Comparison of ENCODE assay signal across 8 mouse cellular contexts in genomic region chr10:126980933-126981530, GRCm38 (mm10). TPM values are rescaled to one million over a fixed set of nuclear protein-coding genes. Genes with fewer than 3 reads are reported as not detected.
A peak's percentile ranks its signal among the peaks of the same experiment; 100 is the strongest.
DNase-seq lines count a peak whose midpoint lies in the region; ATAC-seq and TF ChIP-seq lines count a peak whose summit lies in the region.

No protein-coding gene starts in this region.

- no peaks in the 10 kb centered on the region for H3K27me3 ChIP-seq in heart, embryonic 15.5 days
- peaks cover 15% of the 10 kb centered on the region for H3K27me3 ChIP-seq in G1E (ENCODE audit: insufficient read depth, low read length)
- H3K27me3 ChIP-seq in forebrain, embryonic 12.5 days: peaks cover 3% of the 10 kb centered on the region; the same call in 1 of the 2 replicates
- H3K27me3 ChIP-seq in liver, embryonic 15.5 days: peaks cover 11% of the 10 kb centered on the region

- no peak for TF ChIP-seq CTCF in G1E (IDR thresholded peaks at IDR 0.05; ENCODE audit: low read depth, low read length)

- peak overlapping the region; percentile 99 for H3K27ac ChIP-seq in heart, embryonic 15.5 days
- peak overlapping the region; percentile 100 for H3K27ac ChIP-seq in forebrain, embryonic 12.5 days
- H3K27ac ChIP-seq in liver, embryonic 15.5 days (replicated peaks): no peak overlapping the region

- H3K9ac ChIP-seq in heart, embryonic 15.5 days: peak overlapping the region; percentile 99
- H3K9ac ChIP-seq in forebrain, embryonic 12.5 days: peak overlapping the region; percentile 99
- peak overlapping the region; percentile 87 for H3K9ac ChIP-seq in liver, embryonic 15.5 days

- no peak for DNase-seq in heart, postnatal 14 days
- no peak for DNase-seq in G1E (ENCODE audit: low spot score)
- DNase-seq in urinary bladder, postnatal 10 days (ENCODE audit: low spot score): no peak
- DNase-seq in urinary bladder, postnatal 25 days (ENCODE audit: low spot score): no peak

- ATAC-seq in heart, embryonic 15.5 days (replicated peaks; ENCODE audit: insufficient number of reproducible peaks, insufficient read depth, low FRiP score, low read depth): no peak
- ATAC-seq in G1E (ENCODE audit: extremely low read depth, insufficient number of reproducible peaks, low FRiP score, poor library complexity, severe bottlenecking): no peak
- ATAC-seq in forebrain, embryonic 12.5 days (ENCODE audit: low FRiP score): no peak; the same call in 1 of the 2 replicates
- ATAC-seq in liver, embryonic 15.5 days (ENCODE audit: insufficient read depth): no peak
- ATAC-seq in cerebellum, adult (ENCODE audit: insufficient number of reproducible peaks, low FRiP score, low TSS enrichment): no peak

- peak overlapping the region; percentile 90 for H3K4me3 ChIP-seq in heart, embryonic 15.5 days
- H3K4me3 ChIP-seq in G1E (ENCODE audit: low read depth, low read length): peak overlapping the region; percentile 87; the same call in 1 of the 2 replicates
- H3K4me3 ChIP-seq in forebrain, embryonic 12.5 days (replicated peaks): peak overlapping the region; percentile 100
- peak overlapping the region; percentile 87 for H3K4me3 ChIP-seq in liver, embryonic 15.5 days (replicated peaks)

- intact Hi-C loops in heart, postnatal 14 days (cut with DNase I): no loop called here

- H3K9me3 ChIP-seq in heart, embryonic 15.5 days (replicated peaks): no peaks in the 10 kb centered on the region
- H3K9me3 ChIP-seq in G1E (replicated peaks): no peaks in the 10 kb centered on the region
- no peaks in the 10 kb centered on the region for H3K9me3 ChIP-seq in forebrain, embryonic 12.5 days
- no peaks in the 10 kb centered on the region for H3K9me3 ChIP-seq in liver, embryonic 15.5 days (replicated peaks)

- peaks cover 70% of the 10 kb centered on the region for H3K4me1 ChIP-seq in heart, embryonic 15.5 days (replicated peaks)
- peaks cover 61% of the 10 kb centered on the region for H3K4me1 ChIP-seq in G1E (ENCODE audit: insufficient read depth, low read depth, low read length)
- H3K4me1 ChIP-seq in forebrain, embryonic 12.5 days: peaks cover 66% of the 10 kb centered on the region
- peaks cover 80% of the 10 kb centered on the region for H3K4me1 ChIP-seq in liver, embryonic 15.5 days (replicated peaks)

- peak overlapping the region; percentile 93 for H3K4me2 ChIP-seq in heart, embryonic 15.5 days
- peak overlapping the region; percentile 95 for H3K4me2 ChIP-seq in forebrain, embryonic 12.5 days
- peak overlapping the region; percentile 84 for H3K4me2 ChIP-seq in liver, embryonic 15.5 days

- 14% methylated on average over 11 of the region's 11 CpGs for WGBS in heart, embryonic 15.5 days
- WGBS in forebrain, embryonic 12.5 days: 6% methylated on average over 11 of the region's 11 CpGs
- 53% methylated on average over 11 of the region's 11 CpGs for WGBS in liver, embryonic 15.5 days (ENCODE audit: insufficient replicate concordance)

- no peaks in the 10 kb centered on the region for H3K36me3 ChIP-seq in heart, embryonic 15.5 days
- peaks cover 51% of the 10 kb centered on the region for H3K36me3 ChIP-seq in G1E (replicated peaks)
- no peaks in the 10 kb centered on the region for H3K36me3 ChIP-seq in forebrain, embryonic 12.5 days (replicated peaks)
- no peaks in the 10 kb centered on the region for H3K36me3 ChIP-seq in liver, embryonic 15.5 days (replicated peaks)

RNA-seq across cellular contexts. Expression of gene Ctdsp2, which starts 2.5 kb away (rescaled TPM):
- 35.0 and 47.8 TPM in 2 replicates for polyA plus RNA-seq in heart, embryonic 15.5 days (2015; fragmentation: Nextera tagmentation; extraction: Ambion mirVana)
- 100 to 1,000 TPM; 104 to 122 TPM for total RNA-seq in heart, postnatal 14 days (2021)
- 67.2 and 81.4 TPM in 2 replicates for total RNA-seq in G1E (2014; fragmentation: Nextera tagmentation)
- total RNA-seq in G1E (2017): 28.1 and 30.2 TPM in 2 replicates
- 143 and 162 TPM in 2 replicates for polyA plus RNA-seq in G1E (2012)
- polyA plus RNA-seq in forebrain, embryonic 12.5 days (2016; fragmentation: Nextera tagmentation; extraction: Ambion mirVana): 49.2 and 49.5 TPM in 2 replicates
- 11.3 and 12.9 TPM in 2 replicates for polyA plus RNA-seq in liver, embryonic 15.5 days (2015; fragmentation: Nextera tagmentation; extraction: Ambion mirVana)

RNA-seq across cellular contexts. Expression of gene Avil, which starts 19.5 kb away (rescaled TPM):
- 0.23 and 0.55 TPM in 2 replicates for polyA plus RNA-seq in heart, embryonic 15.5 days (2015; fragmentation: Nextera tagmentation; extraction: Ambion mirVana)
- under 1 TPM; 0.19 to 0.56 TPM for total RNA-seq in heart, postnatal 14 days (2021)
- total RNA-seq in G1E (2014; fragmentation: Nextera tagmentation) (not detected in 2 replicates), G1E (2017) (0.05 TPM in 1 of 2 replicates, not detected in the other)
- 0.02 TPM in 1 of 2 replicates, not detected in the other for polyA plus RNA-seq in G1E (2012)
- polyA plus RNA-seq in forebrain, embryonic 12.5 days (2016; fragmentation: Nextera tagmentation; extraction: Ambion mirVana): 0.21 TPM in 1 of 2 replicates, not detected in the other
- polyA plus RNA-seq in liver, embryonic 15.5 days (2015; fragmentation: Nextera tagmentation; extraction: Ambion mirVana): 0.07 and 0.16 TPM in 2 replicates

RNA-seq across cellular contexts. Expression of gene Tsfm, which starts 49.6 kb away (rescaled TPM):
- polyA plus RNA-seq in heart, embryonic 15.5 days (2015; fragmentation: Nextera tagmentation; extraction: Ambion mirVana): 81.9 and 86.0 TPM in 2 replicates
- total RNA-seq in heart, postnatal 14 days (2021): 10 to 100 TPM; 49.8 to 60.5 TPM
- 44.5 and 59.6 TPM in 2 replicates for total RNA-seq in G1E (2014; fragmentation: Nextera tagmentation)
- total RNA-seq in G1E (2017): 53.2 and 54.5 TPM in 2 replicates
- 58.9 and 66.0 TPM in 2 replicates for polyA plus RNA-seq in G1E (2012)
- polyA plus RNA-seq in forebrain, embryonic 12.5 days (2016; fragmentation: Nextera tagmentation; extraction: Ambion mirVana): 82.7 and 82.8 TPM in 2 replicates
- 43.9 and 44.8 TPM in 2 replicates for polyA plus RNA-seq in liver, embryonic 15.5 days (2015; fragmentation: Nextera tagmentation; extraction: Ambion mirVana)
